Mouse (Mus musculus) embryonic fibroblast, embryonic 13.5 days (primary cell): ENCODE data around the gene Setd6. TPM values are rescaled to one million over a fixed set of nuclear protein-coding genes. Genes with fewer than 3 reads are reported as not detected.
A peak's percentile ranks its signal among the peaks of the same experiment; 100 is the strongest.

Experiments
- H3K27ac ChIP-seq: 2 replicates; pipeline ENCODE4 v1.5.1; 2012; ENCODE audit warnings: low read length, control low read depth, inconsistent platforms; ENCODE audit not compliant: insufficient read depth
- H3K4me1 ChIP-seq: 2 replicates; pipeline ENCODE4 v1.6.1; 2011; ENCODE audit warnings: low read length; ENCODE audit not compliant: control insufficient read depth, insufficient read depth
- H3K4me3 ChIP-seq: 2 replicates; pipeline ENCODE4 v1.5.1; 2011; ENCODE audit warnings: mild to moderate bottlenecking, control low read depth, low read length; ENCODE audit not compliant: insufficient read depth
- CTCF ChIP-seq: IDR thresholded peaks from 2 replicates; pipeline ENCODE4 v1.5.1; 2011; ENCODE audit warnings: mild to moderate bottlenecking, control low read depth, low read length, moderate library complexity, borderline replicate concordance; ENCODE audit not compliant: insufficient read depth
- POLR2A ChIP-seq: IDR thresholded peaks from 2 replicates; pipeline ENCODE4 v1.6.1; 2011; ENCODE audit warnings: low read depth, mild to moderate bottlenecking, control low read depth, low read length, moderate library complexity
- polyA plus RNA-seq: library from polyadenylated mRNA; stranded (reverse); fragments of >200 nt; gene quantifications from 2 replicates; pipeline ENCODE4 v1.2.4, GENCODE M21; 2011; ENCODE audit warnings: low read depth; ENCODE audit not compliant: missing spikeins, insufficient read length

Gene Setd6
- 16.8 and 20.2 TPM in 2 replicates for polyA plus RNA-seq

DNA sequence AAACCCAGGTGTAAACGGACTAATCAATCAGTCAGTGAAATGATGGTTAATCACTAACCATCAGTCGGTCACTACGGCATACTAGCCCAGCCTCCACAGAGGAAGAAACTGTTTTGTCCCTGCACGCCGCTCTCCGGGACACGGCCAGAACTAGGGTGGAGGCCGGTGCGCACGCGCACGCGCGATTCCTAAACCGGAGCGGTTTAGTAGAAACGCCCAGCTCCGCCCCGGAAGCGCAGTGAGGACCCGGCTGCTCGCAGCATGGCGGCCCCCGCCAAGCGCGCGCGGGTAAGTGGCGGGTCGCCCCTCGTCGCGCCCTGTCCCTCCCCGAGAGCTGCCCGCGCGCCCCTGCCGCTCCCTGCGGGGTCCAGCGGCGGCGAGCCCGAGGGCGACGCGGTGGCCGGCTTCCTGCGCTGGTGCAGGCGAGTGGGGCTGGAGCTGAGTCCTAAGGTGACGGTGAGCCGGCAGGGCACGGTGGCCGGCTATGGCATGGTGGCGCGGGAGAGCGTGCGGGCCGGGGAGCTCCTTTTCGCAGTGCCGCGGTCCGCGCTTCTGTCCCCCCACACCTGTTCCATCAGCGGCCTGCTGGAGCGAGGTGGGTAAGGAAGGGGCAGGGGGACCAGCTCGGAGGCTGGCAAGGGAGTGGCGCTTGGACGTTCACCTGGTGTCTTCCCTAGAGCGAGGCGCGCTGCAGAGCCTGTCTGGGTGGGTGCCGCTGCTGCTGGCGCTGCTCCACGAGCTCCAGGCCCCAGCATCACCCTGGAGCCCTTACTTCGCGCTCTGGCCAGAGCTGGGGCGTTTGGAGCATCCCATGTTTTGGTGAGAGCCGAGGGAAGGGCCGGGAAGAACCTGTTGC lies at the start of gene Setd6:
Setd6 (plus strand) TSS at position 206 of the 856 bp plus-strand sequence.
- Histone ChIP-seq H3K4me1 (peaks cover 5% of the 10 kb centered on the region), H3K27ac (peak within 1 kb of the TSS; percentile 81), H3K4me3 (peak within 1 kb of the TSS; percentile 79)
- TF ChIP-seq POLR2A (peak; percentile 91), CTCF (no peak)

DNA sequence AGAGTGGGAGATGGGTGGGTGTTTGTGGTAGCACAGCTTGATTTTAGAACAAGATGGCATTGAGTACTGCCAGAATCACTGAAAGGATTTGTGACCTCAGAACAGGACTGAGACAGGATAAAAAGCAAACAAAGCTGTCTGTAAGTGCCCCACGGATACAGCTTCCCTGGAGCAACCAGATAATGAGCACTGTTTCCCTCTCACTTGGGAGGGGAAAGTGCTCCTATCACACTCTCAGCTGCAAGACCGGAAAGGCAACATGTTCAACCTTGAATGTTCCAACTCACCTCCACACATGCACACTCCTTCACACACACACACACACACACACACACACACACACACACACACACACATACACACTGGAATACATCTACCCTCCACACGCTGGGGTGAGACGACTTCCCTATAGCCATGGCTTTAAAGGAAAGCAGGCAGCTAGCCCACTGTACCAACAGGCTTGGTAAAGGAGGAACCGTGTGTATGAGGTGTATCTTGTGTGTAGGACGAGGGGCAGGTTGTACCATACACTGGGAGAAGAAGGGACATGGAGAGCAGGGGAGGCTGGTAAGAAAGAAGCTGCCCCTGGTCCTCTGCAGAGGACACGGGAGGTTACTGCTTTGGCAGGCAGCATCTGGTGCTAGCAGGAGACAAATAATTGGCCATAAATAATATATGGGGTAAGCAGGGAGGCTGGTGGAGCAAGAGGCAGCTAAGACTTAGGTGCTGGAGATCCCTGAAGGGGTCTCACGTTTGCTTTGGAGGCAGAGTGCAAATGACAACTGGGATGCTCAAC lies 47.3 kb upstream of the Setd6 start:
- Histone ChIP-seq H3K4me3 (no peak overlapping the region), H3K4me1 (no peaks in the 10 kb centered on the region), H3K27ac (no peak overlapping the region)
- TF ChIP-seq POLR2A (no peak), CTCF (no peak)

DNA sequence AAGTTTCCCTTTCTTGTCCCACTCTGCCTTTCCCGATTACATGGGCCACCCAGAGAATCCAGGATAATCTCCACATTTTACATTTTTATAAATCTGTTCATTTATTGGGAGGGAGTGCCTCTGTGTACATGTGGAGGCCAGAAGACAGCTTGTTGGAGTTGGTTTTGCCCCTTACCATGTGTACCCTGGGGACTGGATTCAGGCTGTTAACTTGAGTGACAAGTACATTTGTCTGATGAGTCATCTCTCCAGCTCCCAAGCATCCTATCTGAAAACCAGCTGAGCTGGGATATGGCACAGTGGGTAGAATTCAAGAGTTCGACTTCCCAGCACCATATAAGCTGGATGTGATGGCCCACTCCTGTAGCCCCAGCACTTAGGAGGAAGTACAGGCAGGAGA lies 45.7 kb upstream of the Setd6 start:
- Histone ChIP-seq H3K4me3 (no peak overlapping the region), H3K27ac (no peak overlapping the region), H3K4me1 (no peaks in the 10 kb centered on the region)
- TF ChIP-seq CTCF (no peak), POLR2A (no peak)

DNA sequence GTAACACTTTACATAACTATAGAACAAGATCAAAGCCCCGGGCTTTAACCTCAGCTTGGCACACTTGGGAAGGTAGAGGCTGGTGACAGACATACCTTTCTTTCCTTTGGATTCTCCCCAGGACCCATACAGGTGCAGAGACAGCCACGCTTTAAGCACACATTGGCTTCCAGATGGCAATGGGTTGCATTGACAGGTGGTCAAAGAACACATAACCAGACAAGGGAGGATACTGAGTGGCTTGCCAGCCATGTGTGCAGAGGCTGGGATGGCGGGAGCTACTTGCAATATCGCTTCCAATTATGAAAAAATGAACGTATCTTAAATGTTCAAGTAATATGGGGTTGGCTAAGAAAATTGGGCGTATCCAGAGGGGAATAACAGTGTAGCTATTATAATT lies 43.8 kb upstream of the Setd6 start:
- no peak overlapping the region for H3K27ac ChIP-seq
- no peak overlapping the region for H3K4me3 ChIP-seq
- H3K4me1 ChIP-seq = no peaks in the 10 kb centered on the region
- no peak for TF ChIP-seq CTCF

DNA sequence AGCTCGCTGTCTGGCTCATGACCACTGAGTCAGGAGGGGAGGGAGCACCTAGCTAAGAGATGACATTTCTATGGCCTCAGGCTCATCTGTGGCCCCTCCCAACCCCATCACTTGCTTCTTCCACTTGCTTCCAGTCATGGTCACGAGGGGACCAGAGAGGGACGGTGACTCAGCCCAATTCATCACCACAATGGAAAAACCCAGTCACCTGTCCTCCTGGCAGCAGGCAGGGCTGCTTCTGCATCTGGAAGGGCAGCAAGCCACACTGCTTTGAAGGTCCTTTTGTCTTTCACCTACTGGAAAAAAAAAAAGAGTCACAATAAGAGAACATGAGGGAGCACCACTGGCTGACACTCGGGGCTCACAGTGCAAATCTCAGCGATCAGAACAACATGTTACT lies 42.9 kb upstream of the Setd6 start:
- no peak overlapping the region for H3K27ac ChIP-seq
- H3K4me1 ChIP-seq = no peaks in the 10 kb centered on the region
- no peak overlapping the region for H3K4me3 ChIP-seq
- TF ChIP-seq POLR2A = no peak

DNA sequence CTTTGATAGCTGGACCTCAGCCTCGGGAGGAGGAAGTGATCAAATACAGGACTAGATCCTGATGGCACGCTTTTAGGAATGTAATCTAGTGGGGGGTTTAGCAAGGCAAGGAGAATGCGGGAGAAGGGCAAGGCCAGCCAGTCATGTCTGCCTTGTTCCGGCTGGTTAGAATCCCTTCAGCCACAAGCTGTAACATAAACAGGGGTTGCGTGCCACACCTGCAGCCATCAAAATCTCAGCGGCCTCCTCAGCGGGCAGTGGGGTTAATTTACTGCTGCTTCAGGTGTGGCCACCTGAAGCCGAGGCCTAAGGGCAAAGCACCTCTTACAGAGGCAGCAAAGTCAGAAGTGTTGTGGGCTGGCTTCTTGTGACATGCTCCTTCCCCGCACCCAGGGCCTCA lies 39.0 kb upstream of the Setd6 start, which contains the start of gene Ndrg4:
Ndrg4 (plus strand) TSS at position 350 of the 400 bp plus-strand sequence.
- no peaks in the 10 kb centered on the region for H3K4me1 ChIP-seq
- no peak within 1 kb of the TSS for H3K27ac ChIP-seq
- TF ChIP-seq CTCF (no peak), POLR2A (no peak)
- peak within 1 kb of the TSS; percentile 31 for H3K4me3 ChIP-seq

DNA sequence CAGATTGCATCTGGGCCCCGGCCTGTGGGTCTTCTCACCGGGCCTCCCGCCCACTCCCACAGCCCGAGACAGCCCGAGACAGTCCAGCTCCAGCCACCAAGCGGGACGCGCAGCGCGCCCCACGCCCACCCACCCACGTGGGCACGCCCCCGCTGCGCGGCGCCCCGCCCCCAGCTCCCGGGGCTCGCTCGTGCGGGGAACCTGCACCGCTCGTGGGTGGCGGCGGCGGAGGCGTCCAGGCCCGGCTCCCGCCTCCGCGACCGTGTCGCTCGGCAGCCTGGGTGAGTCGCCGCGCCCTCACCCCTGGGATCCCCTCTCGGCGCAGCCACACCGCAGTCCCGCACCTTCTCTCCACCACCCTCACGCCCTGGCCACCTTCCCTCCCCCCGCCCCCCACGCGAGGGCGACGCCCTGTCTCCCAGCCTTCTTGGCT lies 38.1 kb upstream of the Setd6 start:
- Histone ChIP-seq H3K4me1 (no peaks in the 10 kb centered on the region), H3K27ac (no peak overlapping the region), H3K4me3 (peak overlapping the region; percentile 31)
- no peak for TF ChIP-seq CTCF
- no peak for TF ChIP-seq POLR2A

DNA sequence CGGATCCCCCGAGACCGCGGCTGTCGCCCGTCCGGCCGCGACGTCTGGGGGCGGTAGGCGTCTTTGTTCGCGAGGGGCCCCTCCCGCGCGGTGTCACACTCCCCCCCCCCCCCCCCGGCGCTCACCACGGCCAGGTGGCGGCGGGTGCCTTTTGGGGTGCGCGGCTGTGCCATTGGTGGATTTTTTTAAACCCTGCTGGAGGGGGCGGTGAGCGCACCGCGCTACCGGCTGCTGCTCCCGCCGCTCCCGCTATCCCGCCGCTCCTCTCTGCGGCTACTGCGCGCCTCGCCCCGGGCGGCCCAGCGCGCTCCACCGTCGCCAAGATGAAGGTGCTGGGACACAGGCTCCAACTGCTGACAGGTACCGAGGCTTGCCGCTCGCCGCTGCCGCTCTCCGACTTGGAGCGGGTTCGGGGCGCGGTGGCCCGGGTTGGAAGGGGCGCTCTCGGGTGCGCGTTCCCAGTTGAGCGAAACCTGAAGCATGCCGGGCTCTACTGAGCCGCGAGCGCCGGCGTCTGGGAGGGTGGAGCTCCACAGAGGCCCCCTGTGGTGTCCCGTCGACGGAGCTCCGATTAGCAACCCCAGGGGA lies 37.6 kb upstream of the Setd6 start:
- Histone ChIP-seq H3K4me1 (no peaks in the 10 kb centered on the region), H3K4me3 (peak overlapping the region; percentile 31), H3K27ac (no peak overlapping the region)
- TF ChIP-seq POLR2A = no peak
- TF ChIP-seq CTCF = no peak

DNA sequence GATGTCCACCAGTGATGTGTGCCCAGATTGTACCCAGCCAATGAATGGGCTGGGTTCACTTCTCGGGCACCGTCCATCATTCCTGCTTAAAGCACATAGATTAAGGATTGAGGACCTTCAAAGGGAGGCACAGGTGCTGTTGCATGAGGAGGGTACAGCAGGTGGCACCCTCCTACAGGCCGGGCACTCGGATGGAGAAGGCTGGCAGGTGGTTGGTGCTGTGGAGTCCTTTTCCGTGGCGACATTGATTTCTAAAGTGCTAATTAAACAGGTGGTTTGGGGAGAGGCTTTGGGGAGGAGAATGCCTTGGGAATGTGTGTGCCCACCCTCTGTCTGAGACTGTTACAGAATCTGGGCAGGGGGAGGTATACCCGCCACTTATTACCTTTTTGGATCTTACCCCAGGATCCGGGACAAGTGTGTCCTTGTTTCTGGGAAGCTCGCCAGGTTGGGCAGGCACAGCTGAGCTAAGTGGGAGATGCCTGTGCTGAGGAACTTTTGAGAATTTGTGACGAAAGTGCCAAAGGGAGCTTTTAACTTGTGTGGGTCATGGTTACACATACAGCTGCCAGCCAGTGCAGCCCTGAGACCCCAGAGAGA lies 27.5 kb upstream of the Setd6 start:
- no peak overlapping the region for H3K27ac ChIP-seq
- TF ChIP-seq CTCF (no peak), POLR2A (no peak)
- H3K4me3 ChIP-seq = no peak overlapping the region
- no peaks in the 10 kb centered on the region for H3K4me1 ChIP-seq
